In the genomic region with DNA sequence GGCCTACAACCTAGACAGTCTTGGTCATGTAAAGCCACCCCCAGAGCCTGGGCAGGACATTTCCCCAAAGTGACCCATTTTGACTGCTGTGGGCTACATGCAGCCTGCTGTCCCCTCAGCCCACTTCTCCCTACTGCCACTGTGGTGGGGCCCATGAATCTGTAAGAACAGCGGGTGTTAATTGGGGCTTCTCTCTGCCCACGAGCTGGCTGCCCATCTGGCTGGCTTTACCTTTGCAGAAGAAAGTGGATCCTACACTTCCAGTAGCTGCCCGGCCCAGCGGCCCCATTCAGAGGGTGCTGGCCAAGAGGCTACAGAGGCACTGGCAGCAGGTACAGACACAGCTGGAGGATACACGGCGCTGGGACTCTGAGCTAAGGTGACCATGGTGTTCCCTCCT, we compare ENCODE assay signal across 20 mouse cellular contexts. TPM values are rescaled to one million over a fixed set of nuclear protein-coding genes. Genes with fewer than 3 reads are reported as not detected.
A peak's percentile ranks its signal among the peaks of the same experiment; 100 is the strongest.
DNase-seq lines count a peak whose midpoint lies in the region; ATAC-seq and TF ChIP-seq lines count a peak whose summit lies in the region.
"Had no signal": no experiment of that assay in that cellular context is flagged by ENCODE, and none has a peak within 500 bp of the region (broad histone marks: within the 10 kb centered on the region; RNA-seq: fewer than 3 reads in every experiment).

No protein-coding gene starts in this region.

- no peaks in the 10 kb centered on the region for H3K9me3 ChIP-seq in forebrain, embryonic 14.5 days (replicated peaks; ENCODE audit: control insufficient read depth, low read length)
- no peaks in the 10 kb centered on the region for H3K9me3 ChIP-seq in forebrain, embryonic 16.5 days (ENCODE audit: control insufficient read depth, low read length)
- H3K9me3 ChIP-seq in midbrain, embryonic 10.5 days (replicated peaks) = no peaks in the 10 kb centered on the region
- H3K9me3 ChIP-seq in midbrain, postnatal 0 days (ENCODE audit: low read length) = no peaks in the 10 kb centered on the region
- H3K9me3 ChIP-seq in E14TG2a.4 (ENCODE audit: low read length) = no peaks in the 10 kb centered on the region
- H3K9me3 ChIP-seq in limb, embryonic 10.5 days (replicated peaks) = no peaks in the 10 kb centered on the region
- H3K9me3 ChIP-seq: embryonic facial prominence, embryonic 13.5 days; heart, embryonic 10.5 days; limb, embryonic 13.5 days; liver, embryonic 12.5 days; megakaryocyte, embryonic 14.5 days; neural tube, embryonic 13.5 days had no signal

- H3K27me3 ChIP-seq in forebrain, embryonic 14.5 days (replicated peaks; ENCODE audit: control insufficient read depth, insufficient read depth, low read length) = peaks cover 6% of the 10 kb centered on the region; the same call in 1 of the 2 replicates
- peaks cover 6% of the 10 kb centered on the region for H3K27me3 ChIP-seq in forebrain, embryonic 16.5 days (replicated peaks; ENCODE audit: control insufficient read depth, insufficient read depth, low read length)
- H3K27me3 ChIP-seq in midbrain, embryonic 10.5 days (ENCODE audit: low read depth, poor library complexity, severe bottlenecking) = peaks cover 93% of the 10 kb centered on the region
- H3K27me3 ChIP-seq in midbrain, postnatal 0 days (ENCODE audit: insufficient read depth, low read length) = no peaks in the 10 kb centered on the region
- peaks cover 22% of the 10 kb centered on the region for H3K27me3 ChIP-seq in E14TG2a.4 (ENCODE audit: insufficient read depth, low read length)
- peaks cover 52% of the 10 kb centered on the region for H3K27me3 ChIP-seq in limb, embryonic 10.5 days (ENCODE audit: low read depth, poor library complexity, severe bottlenecking)
- no peaks in the 10 kb centered on the region for H3K27me3 ChIP-seq in kidney, adult 2 months (replicated peaks; ENCODE audit: control insufficient read depth, insufficient read depth, low read length)
- H3K27me3 ChIP-seq: Patski had no signal

- 89% methylated on average over 6 of the region's 6 CpGs for WGBS in forebrain, embryonic 14.5 days
- WGBS in forebrain, embryonic 16.5 days = 90% methylated on average over 6 of the region's 6 CpGs
- 89% methylated on average over 6 of the region's 6 CpGs for WGBS in midbrain, embryonic 10.5 days
- 93% methylated on average over 6 of the region's 6 CpGs for WGBS in midbrain, postnatal 0 days
- 88% methylated on average over 6 of the region's 6 CpGs for WGBS in limb, embryonic 10.5 days
- 94% methylated on average over 6 of the region's 6 CpGs for WGBS in kidney, adult 2 months

- TF ChIP-seq CTCF in midbrain, postnatal 0 days (IDR thresholded peaks at IDR 0.05) = no peak
- TF ChIP-seq CTCF in E14TG2a.4 (conservative IDR thresholded peaks at IDR 0.05; ENCODE audit: low read length) = no peak
- no peak for TF ChIP-seq CTCF in kidney, adult 2 months (conservative IDR thresholded peaks at IDR 0.05; ENCODE audit: insufficient read depth, insufficient read length, low read depth, low read length)

- no peak for DNase-seq in forebrain, embryonic 14.5 days (ENCODE audit: low spot score)
- no peak for DNase-seq in midbrain, embryonic 10.5 days (ENCODE audit: low spot score)
- DNase-seq in midbrain, postnatal 0 days (ENCODE audit: low spot score) = no peak
- DNase-seq in limb, embryonic 10.5 days (ENCODE audit: low spot score) = no peak
- DNase-seq in kidney, adult 2 months = no peak

- no peak overlapping the region for H3K4me3 ChIP-seq in forebrain, embryonic 14.5 days (ENCODE audit: low read depth, low read length)
- H3K4me3 ChIP-seq in forebrain, embryonic 16.5 days (replicated peaks; ENCODE audit: low read length) = no peak overlapping the region
- no peak overlapping the region for H3K4me3 ChIP-seq in midbrain, embryonic 10.5 days
- H3K4me3 ChIP-seq in midbrain, postnatal 0 days (ENCODE audit: low read depth, low read length) = no peak overlapping the region
- H3K4me3 ChIP-seq in E14TG2a.4 (replicated peaks; ENCODE audit: low read length) = peak overlapping the region; percentile 10; the same call in 1 of the 2 replicates
- H3K4me3 ChIP-seq in limb, embryonic 10.5 days = no peak overlapping the region
- H3K4me3 ChIP-seq in kidney, adult 2 months (ENCODE audit: insufficient read depth, low read depth, low read length) = no peak overlapping the region
- H3K4me3 ChIP-seq: embryonic facial prominence, embryonic 13.5 days; erythroblast, embryonic 14.5 days; heart, embryonic 10.5 days; layer of hippocampus, adult 2 months; limb, embryonic 13.5 days; liver, embryonic 12.5 days; neural tube, embryonic 13.5 days had no signal

- H3K27ac ChIP-seq in forebrain, embryonic 14.5 days (ENCODE audit: low read depth, low read length) = no peak overlapping the region
- no peak overlapping the region for H3K27ac ChIP-seq in forebrain, embryonic 16.5 days (ENCODE audit: low read length)
- H3K27ac ChIP-seq in midbrain, embryonic 10.5 days (replicated peaks) = peak overlapping the region; percentile 39; the same call in 1 of the 2 replicates
- no peak overlapping the region for H3K27ac ChIP-seq in midbrain, postnatal 0 days (ENCODE audit: low read depth, low read length)
- H3K27ac ChIP-seq in limb, embryonic 10.5 days = peak overlapping the region; percentile 43
- no peak overlapping the region for H3K27ac ChIP-seq in kidney, adult 2 months (ENCODE audit: insufficient read depth, low read depth, low read length)
- H3K27ac ChIP-seq: embryonic facial prominence, embryonic 13.5 days; heart, embryonic 10.5 days; hindbrain, postnatal 0 days; layer of hippocampus, adult 2 months; limb, embryonic 13.5 days; liver, embryonic 12.5 days; neural tube, embryonic 13.5 days had no signal

- peaks cover 3% of the 10 kb centered on the region; the same call in 1 of the 2 replicates for H3K36me3 ChIP-seq in forebrain, embryonic 14.5 days (ENCODE audit: control insufficient read depth, insufficient read depth, low read length)
- H3K36me3 ChIP-seq in forebrain, embryonic 16.5 days (ENCODE audit: control insufficient read depth, insufficient read depth) = no peaks in the 10 kb centered on the region
- no peaks in the 10 kb centered on the region for H3K36me3 ChIP-seq in midbrain, embryonic 10.5 days
- peaks cover 16% of the 10 kb centered on the region for H3K36me3 ChIP-seq in midbrain, postnatal 0 days (ENCODE audit: insufficient read depth, low read length)
- H3K36me3 ChIP-seq in E14TG2a.4 (ENCODE audit: insufficient read depth, low read length) = no peaks in the 10 kb centered on the region
- no peaks in the 10 kb centered on the region for H3K36me3 ChIP-seq in limb, embryonic 10.5 days
- H3K36me3 ChIP-seq in kidney, adult 2 months (ENCODE audit: control insufficient read depth, insufficient read depth, low read length) = no peaks in the 10 kb centered on the region
- H3K36me3 ChIP-seq: heart, embryonic 10.5 days; liver, embryonic 12.5 days had no signal

- H3K9ac ChIP-seq in forebrain, embryonic 14.5 days (ENCODE audit: low read length) = peak overlapping the region; percentile 17; the same call in 1 of the 2 replicates
- H3K9ac ChIP-seq in forebrain, embryonic 16.5 days (replicated peaks; ENCODE audit: low read depth, low read length) = no peak overlapping the region
- H3K9ac ChIP-seq in midbrain, postnatal 0 days (replicated peaks; ENCODE audit: low read length, poor library complexity, severe bottlenecking) = no peak overlapping the region
- H3K9ac ChIP-seq: embryonic facial prominence, embryonic 13.5 days; limb, embryonic 13.5 days; liver, embryonic 12.5 days; neural tube, embryonic 13.5 days had no signal

- ATAC-seq in forebrain, embryonic 14.5 days = no peak
- no peak for ATAC-seq in forebrain, embryonic 16.5 days
- ATAC-seq in midbrain, postnatal 0 days (ENCODE audit: low FRiP score) = no peak
- ATAC-seq: Patski had no signal

- H3K4me2 ChIP-seq in forebrain, embryonic 14.5 days (ENCODE audit: low read length) = no peak overlapping the region
- H3K4me2 ChIP-seq in forebrain, embryonic 16.5 days (ENCODE audit: low read length) = no peak overlapping the region
- no peak overlapping the region for H3K4me2 ChIP-seq in midbrain, postnatal 0 days (ENCODE audit: low read depth, low read length, poor library complexity, severe bottlenecking)
- H3K4me2 ChIP-seq: embryonic facial prominence, embryonic 13.5 days; limb, embryonic 13.5 days; liver, embryonic 12.5 days; neural tube, embryonic 13.5 days had no signal

- H3K4me1 ChIP-seq in forebrain, embryonic 14.5 days (ENCODE audit: control insufficient read depth, insufficient read depth, low read length) = no peaks in the 10 kb centered on the region
- H3K4me1 ChIP-seq in forebrain, embryonic 16.5 days (replicated peaks; ENCODE audit: control insufficient read depth, insufficient read depth, low read length) = no peaks in the 10 kb centered on the region
- H3K4me1 ChIP-seq in midbrain, embryonic 10.5 days = peaks cover 26% of the 10 kb centered on the region
- H3K4me1 ChIP-seq in midbrain, postnatal 0 days (ENCODE audit: insufficient read depth, low read length) = no peaks in the 10 kb centered on the region
- peaks cover 73% of the 10 kb centered on the region for H3K4me1 ChIP-seq in E14TG2a.4 (replicated peaks; ENCODE audit: low read depth, low read length)
- peaks cover 14% of the 10 kb centered on the region for H3K4me1 ChIP-seq in limb, embryonic 10.5 days
- no peaks in the 10 kb centered on the region for H3K4me1 ChIP-seq in kidney, adult 2 months (ENCODE audit: control insufficient read depth, insufficient read depth, low read length)
- H3K4me1 ChIP-seq: neural tube, embryonic 13.5 days had no signal

- TF ChIP-seq POLR2A in kidney, adult 2 months (IDR thresholded peaks at IDR 0.05; ENCODE audit: low read depth, low read length) = no peak

RNA-seq across cellular contexts. Expression of gene Matk, which starts 7.6 kb away (rescaled TPM):
- 12.3 and 17.4 TPM in 2 replicates for polyA plus RNA-seq in forebrain, embryonic 14.5 days (2014; fragmentation: Nextera tagmentation; extraction: Ambion mirVana)
- polyA plus RNA-seq in forebrain, embryonic 16.5 days (2015; fragmentation: Nextera tagmentation; extraction: Ambion mirVana) = 28.8 and 44.2 TPM in 2 replicates
- 3.7 and 4.2 TPM in 2 replicates for polyA plus RNA-seq in midbrain, embryonic 10.5 days (2016; fragmentation: Nextera tagmentation; extraction: Ambion mirVana)
- 110 and 114 TPM in 2 replicates for total RNA-seq in midbrain, postnatal 0 days (2014; rRNA removed)
- 96.9 and 108 TPM in 2 replicates for polyA plus RNA-seq in midbrain, postnatal 0 days (2015; fragmentation: Nextera tagmentation; extraction: Ambion mirVana)
- 2.1 and 3.0 TPM in 2 replicates for polyA plus RNA-seq in limb, embryonic 10.5 days (2016; fragmentation: Nextera tagmentation; extraction: Ambion mirVana)
- 0.57 and 1.5 TPM in 2 replicates for polyA plus RNA-seq in kidney, adult 2 months (2012; rRNA removed)

RNA-seq across cellular contexts. Expression of gene Zfr2, which starts 12.2 kb away (rescaled TPM):
- polyA plus RNA-seq in forebrain, embryonic 14.5 days (2014; fragmentation: Nextera tagmentation; extraction: Ambion mirVana) = 7.5 and 13.4 TPM in 2 replicates
- polyA plus RNA-seq in forebrain, embryonic 16.5 days (2015; fragmentation: Nextera tagmentation; extraction: Ambion mirVana) = 18.4 and 24.0 TPM in 2 replicates
- 3.5 and 6.3 TPM in 2 replicates for polyA plus RNA-seq in midbrain, embryonic 10.5 days (2016; fragmentation: Nextera tagmentation; extraction: Ambion mirVana)
- total RNA-seq in midbrain, postnatal 0 days (2014; rRNA removed) = 61.3 and 70.2 TPM in 2 replicates
- polyA plus RNA-seq in midbrain, postnatal 0 days (2015; fragmentation: Nextera tagmentation; extraction: Ambion mirVana) = 24.9 and 25.3 TPM in 2 replicates
- 2.0 and 5.0 TPM in 2 replicates for polyA plus RNA-seq in limb, embryonic 10.5 days (2016; fragmentation: Nextera tagmentation; extraction: Ambion mirVana)
- 4.6 and 6.0 TPM in 2 replicates for polyA plus RNA-seq in kidney, adult 2 months (2012; rRNA removed)
- total RNA-seq: granulocyte monocyte progenitor cell, adult 5-6 weeks had no signal
- polyA plus RNA-seq: erythroblast, embryonic 14.5 days had no signal

RNA-seq across cellular contexts. Expression of gene Atcay, which starts 14.5 kb away (rescaled TPM):
- polyA plus RNA-seq in forebrain, embryonic 14.5 days (2014; fragmentation: Nextera tagmentation; extraction: Ambion mirVana) = 56.6 and 78.4 TPM in 2 replicates
- polyA plus RNA-seq in forebrain, embryonic 16.5 days (2015; fragmentation: Nextera tagmentation; extraction: Ambion mirVana) = 81.4 and 94.9 TPM in 2 replicates
- 8.7 and 17.1 TPM in 2 replicates for polyA plus RNA-seq in midbrain, embryonic 10.5 days (2016; fragmentation: Nextera tagmentation; extraction: Ambion mirVana)
- 195 and 200 TPM in 2 replicates for total RNA-seq in midbrain, postnatal 0 days (2014; rRNA removed)
- 91.4 and 94.1 TPM in 2 replicates for polyA plus RNA-seq in midbrain, postnatal 0 days (2015; fragmentation: Nextera tagmentation; extraction: Ambion mirVana)
- polyA plus RNA-seq in limb, embryonic 10.5 days (2016; fragmentation: Nextera tagmentation; extraction: Ambion mirVana) = 0.06 TPM in 1 of 2 replicates, not detected in the other
- 0.05 and 0.39 TPM in 2 replicates for polyA plus RNA-seq in kidney, adult 2 months (2012; rRNA removed)
- total RNA-seq: gastrocnemius, adult 8-10 months; granulocyte monocyte progenitor cell, adult 5-6 weeks; hematopoietic stem cell, adult 5-6 weeks had no signal
- polyA plus RNA-seq: erythroblast, embryonic 14.5 days had no signal

RNA-seq across cellular contexts. Expression of gene Mrpl54, which starts 21.6 kb away (rescaled TPM):
- 107 and 136 TPM in 2 replicates for polyA plus RNA-seq in forebrain, embryonic 14.5 days (2014; fragmentation: Nextera tagmentation; extraction: Ambion mirVana)
- 84.0 and 90.1 TPM in 2 replicates for polyA plus RNA-seq in forebrain, embryonic 16.5 days (2015; fragmentation: Nextera tagmentation; extraction: Ambion mirVana)
- 229 and 258 TPM in 2 replicates for polyA plus RNA-seq in midbrain, embryonic 10.5 days (2016; fragmentation: Nextera tagmentation; extraction: Ambion mirVana)
- 145 and 164 TPM in 2 replicates for total RNA-seq in midbrain, postnatal 0 days (2014; rRNA removed)
- 162 and 179 TPM in 2 replicates for polyA plus RNA-seq in midbrain, postnatal 0 days (2015; fragmentation: Nextera tagmentation; extraction: Ambion mirVana)
- polyA plus RNA-seq in limb, embryonic 10.5 days (2016; fragmentation: Nextera tagmentation; extraction: Ambion mirVana) = 234 and 258 TPM in 2 replicates
- polyA plus RNA-seq in kidney, adult 2 months (2012; rRNA removed) = 130 TPM in 2 replicates

RNA-seq across cellular contexts. Expression of gene Apba3, which starts 21.6 kb away (rescaled TPM):
- polyA plus RNA-seq in forebrain, embryonic 14.5 days (2014; fragmentation: Nextera tagmentation; extraction: Ambion mirVana) = 30.5 and 36.8 TPM in 2 replicates
- polyA plus RNA-seq in forebrain, embryonic 16.5 days (2015; fragmentation: Nextera tagmentation; extraction: Ambion mirVana) = 39.1 and 41.6 TPM in 2 replicates
- 50.5 and 55.5 TPM in 2 replicates for polyA plus RNA-seq in midbrain, embryonic 10.5 days (2016; fragmentation: Nextera tagmentation; extraction: Ambion mirVana)
- 45.0 and 64.8 TPM in 2 replicates for total RNA-seq in midbrain, postnatal 0 days (2014; rRNA removed)
- 25.0 and 25.2 TPM in 2 replicates for polyA plus RNA-seq in midbrain, postnatal 0 days (2015; fragmentation: Nextera tagmentation; extraction: Ambion mirVana)
- polyA plus RNA-seq in limb, embryonic 10.5 days (2016; fragmentation: Nextera tagmentation; extraction: Ambion mirVana) = 56.5 and 57.6 TPM in 2 replicates
- 142 and 147 TPM in 2 replicates for polyA plus RNA-seq in kidney, adult 2 months (2012; rRNA removed)

Comparison
In these comparisons a context has a peak if more than half of its experiments do, and no peak if none do; other contexts are left out.
1. H3K27ac ChIP-seq: peak in midbrain, embryonic 10.5 days (single experiment) and limb, embryonic 10.5 days (single experiment); none in forebrain, embryonic 14.5 days (single experiment), forebrain, embryonic 16.5 days (single experiment), midbrain, postnatal 0 days (single experiment) and kidney, adult 2 months (single experiment).